Mouse (Mus musculus): ENCODE results near the gene Sox5. TPM values are rescaled to one million over a fixed set of nuclear protein-coding genes. Genes with fewer than 3 reads are reported as not detected.

Gene Sox5
- total RNA-seq, 2 experiments from 2014 or later = 138 to 165 TPM

GRCm38 (mm10) chr6:144503399-144504196, 278.2 kb downstream of the Sox5 start:
- intact Hi-C loops (cut with DNase I) = no loop called here
- no peak for DNase-seq

DNA sequence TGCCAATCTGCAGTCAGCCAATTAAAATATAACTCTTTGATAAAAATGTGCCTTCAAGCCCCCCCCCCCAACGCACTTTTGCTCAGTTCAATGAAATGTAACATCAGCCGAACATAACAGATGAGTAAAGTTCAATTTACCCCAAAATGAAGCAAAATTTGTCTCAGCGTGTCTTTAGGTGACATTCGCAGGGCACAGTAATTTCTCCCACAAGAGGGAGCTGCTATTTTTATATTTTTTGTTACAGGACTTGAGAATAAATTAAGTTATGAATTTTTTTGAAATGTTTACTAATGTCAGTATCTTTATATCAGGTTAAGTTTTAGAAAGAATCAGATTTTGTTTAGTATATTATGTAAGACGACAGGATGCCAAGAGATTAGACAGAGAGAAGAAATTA, 280.3 kb downstream of the Sox5 start:
- intact Hi-C loops (cut with DNase I) = no loop called here

DNA sequence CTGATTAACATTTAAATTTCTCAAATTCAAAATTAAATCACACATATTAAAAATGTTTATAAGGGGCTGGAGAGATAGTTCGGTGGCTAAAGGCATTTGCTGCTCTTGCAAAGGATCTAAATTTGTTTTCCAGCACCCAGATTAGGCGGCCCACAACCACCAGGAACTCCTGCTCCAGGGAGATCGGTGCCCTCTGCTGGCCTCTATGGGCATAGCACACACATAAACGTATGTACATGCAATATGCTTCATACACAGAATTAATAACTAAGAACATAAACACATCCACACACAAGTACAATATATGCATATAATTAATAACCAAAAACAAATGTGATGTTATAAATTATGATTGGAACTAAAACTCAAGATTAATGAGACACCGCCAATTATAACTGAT, 283.6 kb downstream of the Sox5 start:
- intact Hi-C loops (cut with DNase I) = no loop called here
- DNase-seq = no peak

More for the DNA sequence above, 280.3 kb downstream of the Sox5 start:
- no peak for DNase-seq

- DNase-seq = no peak
- intact Hi-C loops (cut with DNase I) = no loop called here
These were observed 289.9 kb downstream of the Sox5 start for GRCm38 (mm10) chr6:144491761-144492415.

GRCm38 (mm10) chr6:144490896-144491295, 290.9 kb downstream of the Sox5 start:
- DNase-seq = no peak
- intact Hi-C loops (cut with DNase I) = no loop called here

DNA sequence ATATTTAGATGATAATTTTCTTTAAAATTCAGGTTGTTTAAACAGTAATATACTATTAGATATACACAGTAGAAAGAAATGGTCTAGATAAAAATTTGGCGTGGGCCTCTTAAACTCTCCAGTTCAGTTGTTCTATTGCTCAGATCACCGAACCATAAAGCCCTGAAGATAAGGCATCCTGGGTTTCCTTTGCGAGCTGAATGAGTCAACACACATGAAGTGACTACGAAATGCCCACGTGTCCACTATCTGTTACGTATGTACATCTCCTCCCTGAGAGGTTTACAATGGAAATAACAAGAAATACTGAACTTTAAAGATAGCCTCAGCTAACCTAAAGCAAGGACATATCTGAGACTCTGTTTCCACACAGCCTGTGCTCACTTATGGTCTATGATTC, 296.2 kb downstream of the Sox5 start:
- intact Hi-C loops (cut with DNase I) = no loop called here
- no peak for DNase-seq

GRCm38 (mm10) chr6:144483166-144483565, 298.6 kb downstream of the Sox5 start:
- intact Hi-C loops (cut with DNase I) = no loop called here
- no peak for DNase-seq

DNA sequence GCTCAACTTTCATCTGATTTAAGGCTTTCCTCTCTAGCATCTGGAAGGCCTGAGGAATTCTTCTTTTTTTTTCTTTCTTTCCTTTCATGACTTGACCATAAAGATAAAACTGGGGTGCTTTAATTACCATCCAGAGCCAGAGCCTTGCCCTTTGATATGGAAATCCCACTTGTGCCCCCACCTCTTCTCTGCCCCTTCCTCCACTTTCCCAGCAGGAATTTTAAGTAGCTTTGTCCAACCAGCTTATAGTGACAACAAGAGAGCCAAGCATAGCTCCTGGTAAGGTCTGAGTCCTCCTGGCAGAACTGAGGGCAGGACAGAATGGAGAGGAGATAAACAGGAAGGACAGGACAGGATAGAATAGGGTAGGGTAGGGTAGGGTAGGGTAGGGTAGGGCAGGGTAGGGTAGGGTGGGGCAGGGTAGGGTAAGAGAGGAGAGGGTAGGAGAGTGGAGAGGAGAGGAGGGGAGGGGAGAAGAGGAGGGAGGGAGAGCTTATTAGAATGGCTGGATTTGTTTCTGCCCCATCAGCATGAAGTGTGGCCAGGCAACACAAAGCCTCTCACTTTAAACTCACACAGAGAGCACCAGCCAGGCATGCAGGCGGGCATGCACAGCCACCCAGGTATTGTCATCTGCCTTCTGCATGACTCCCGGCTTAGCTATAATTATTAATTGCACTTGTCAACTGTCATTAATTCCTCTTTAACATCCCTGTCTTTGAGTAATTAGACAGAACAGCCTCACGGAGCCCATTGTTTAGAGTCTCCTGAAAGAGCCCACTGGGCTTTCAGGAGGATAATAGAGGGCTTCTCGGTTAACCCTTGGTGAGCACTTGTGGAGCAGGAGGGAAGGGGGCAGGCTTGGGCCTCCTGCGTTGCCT, 300.9 kb downstream of the Sox5 start:
- DNase-seq = no peak
- intact Hi-C loops (cut with DNase I) = no loop called here

GRCm38 (mm10) chr6:144479861-144480260, 301.9 kb downstream of the Sox5 start:
- intact Hi-C loops (cut with DNase I) = no loop called here
- no peak for DNase-seq

GRCm38 (mm10) chr6:144477287-144478064, 304.3 kb downstream of the Sox5 start:
- intact Hi-C loops (cut with DNase I) = no loop called here
- peak; percentile 18 for DNase-seq

- intact Hi-C loops (cut with DNase I) = no loop called here
These were observed 308.3 kb downstream of the Sox5 start for GRCm38 (mm10) chr6:144473437-144473836.

GRCm38 (mm10) chr6:144472089-144472900, 309.5 kb downstream of the Sox5 start:
- DNase-seq = no peak
- intact Hi-C loops (cut with DNase I) = no loop called here

More at GRCm38 (mm10) chr6:144473437-144473836, 308.3 kb downstream of the Sox5 start:
- no peak for DNase-seq

DNA sequence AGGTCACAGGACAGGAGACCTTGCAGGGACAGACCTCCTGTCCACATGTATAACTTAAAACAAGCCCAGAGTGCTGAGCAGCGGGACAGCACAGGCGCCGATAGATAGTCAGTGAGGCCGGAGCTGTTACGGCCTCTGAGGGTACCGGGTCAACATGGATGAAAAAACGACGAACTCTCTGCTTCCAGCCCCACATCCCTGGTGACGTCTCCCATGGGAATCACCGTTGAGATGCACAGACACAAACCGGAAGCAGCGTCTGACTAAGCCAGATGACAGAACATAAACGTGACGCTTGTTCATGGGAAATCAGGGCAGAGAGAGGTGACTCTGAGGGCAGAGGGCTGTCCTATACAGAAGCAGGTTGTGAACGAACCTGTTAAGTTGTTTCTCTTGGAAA, 315.1 kb downstream of the Sox5 start:
- no peak for DNase-seq
- intact Hi-C loops (cut with DNase I) = no loop called here

GRCm38 (mm10) chr6:144463691-144464090, 318.1 kb downstream of the Sox5 start:
- DNase-seq = no peak
- intact Hi-C loops (cut with DNase I) = no loop called here

DNA sequence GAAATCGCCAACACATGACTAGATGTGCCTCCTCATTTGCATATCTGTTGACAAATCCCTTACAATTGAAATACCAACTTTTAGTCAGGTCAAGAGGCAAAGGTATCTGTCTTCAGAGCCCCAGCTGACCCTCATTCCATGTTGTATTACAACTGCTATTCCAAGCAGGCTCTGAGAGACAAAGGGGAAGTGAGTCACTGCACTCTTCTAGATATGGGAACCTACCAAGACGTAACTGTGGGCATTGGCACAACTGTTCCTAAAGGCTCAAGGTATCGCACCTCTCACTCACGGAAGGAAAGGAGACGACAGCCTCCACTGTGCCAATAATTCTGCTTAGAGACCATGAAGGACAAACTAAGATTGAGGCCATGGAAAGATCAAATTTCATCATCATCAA, 318.5 kb downstream of the Sox5 start:
- intact Hi-C loops (cut with DNase I) = no loop called here
- no peak for DNase-seq

DNA sequence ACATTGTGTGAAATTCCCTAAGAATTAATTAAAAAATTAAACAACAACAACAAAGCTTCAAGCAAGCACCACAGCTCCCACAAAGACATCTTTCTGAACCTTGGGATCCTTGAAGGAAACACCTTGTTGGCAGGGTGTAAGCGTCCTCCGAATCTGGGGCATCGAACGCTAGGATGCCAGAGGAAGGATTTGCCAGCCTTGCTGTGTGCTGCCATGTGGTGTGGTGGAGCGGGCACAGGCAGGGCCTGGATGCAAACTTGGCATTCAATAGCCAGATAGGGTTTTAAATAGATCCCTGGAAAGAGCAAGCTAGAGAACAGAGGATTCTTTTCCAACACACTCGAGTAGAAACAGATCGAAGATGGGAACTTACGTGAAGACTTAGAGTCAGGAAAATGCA, 322.3 kb downstream of the Sox5 start:
- no peak for DNase-seq
- intact Hi-C loops (cut with DNase I) = no loop called here

- intact Hi-C loops (cut with DNase I) = no loop called here
- no peak for DNase-seq
These were observed 324.3 kb downstream of the Sox5 start for GRCm38 (mm10) chr6:144457500-144457899.

GRCm38 (mm10) chr6:144454291-144455276, 327.2 kb downstream of the Sox5 start:
- no peak for DNase-seq
- intact Hi-C loops (cut with DNase I) = no loop called here

Measured in left cerebral cortex, postnatal 4 days (tissue).